Mouse (Mus musculus) thymus, adult 2 months (tissue): Measurements from ENCODE around the gene Pde10a.

Source experiments
- CTCF ChIP-seq: fragments of 200-500 bp; IDR thresholded peaks from 2 replicates; pipeline ENCODE4 v1.5.1; 2012; ENCODE audit warnings: mild to moderate bottlenecking, control low read depth, low read length, moderate library complexity, borderline replicate concordance; ENCODE audit not compliant: control insufficient read depth, poor library complexity, insufficient read depth; ENCODE audit errors: extremely low read depth
- POLR2A ChIP-seq: fragments of 200-500 bp; IDR thresholded peaks from 2 replicates; pipeline ENCODE4 v1.6.1; 2012; ENCODE audit warnings: mild to moderate bottlenecking, low read length, control low read depth, moderate library complexity; ENCODE audit not compliant: control insufficient read depth, poor library complexity, insufficient read depth; ENCODE audit errors: extremely low read depth

- TF ChIP-seq CTCF, result no peak
- no peak for TF ChIP-seq POLR2A
Observed at GRCm38 (mm10) chr17:8613882-8614551, 88.8 kb downstream of the Pde10a start.
